15 mouse cellular contexts compared by ENCODE assay signal in the genomic region with DNA sequence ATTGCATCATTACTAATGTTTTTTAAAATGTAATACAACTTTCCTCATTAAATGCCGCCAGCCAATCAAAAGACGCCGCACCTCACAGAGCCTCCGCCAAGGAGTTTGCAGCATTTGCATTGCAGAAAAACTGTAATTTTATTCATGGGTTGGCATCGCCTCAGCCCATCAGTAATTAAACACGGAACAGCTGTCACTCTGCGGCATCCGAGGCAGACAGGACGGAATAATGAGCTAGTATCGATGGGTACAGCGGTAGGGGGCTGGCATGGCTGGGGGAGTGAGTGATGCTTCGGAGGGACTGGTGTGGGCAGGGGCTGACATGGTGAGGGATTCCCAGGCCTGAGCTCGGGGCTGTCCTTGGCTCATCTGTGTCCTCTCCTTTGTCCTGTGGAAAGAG. TPM values are rescaled to one million over a fixed set of nuclear protein-coding genes. Genes with fewer than 3 reads are reported as not detected.
DNase-seq lines count a peak whose midpoint lies in the region; ATAC-seq lines count a peak whose summit lies in the region.
"Had no signal": no experiment of that assay in that cellular context is flagged by ENCODE, and none has a peak within 500 bp of the region (broad histone marks: within the 10 kb centered on the region; RNA-seq: fewer than 3 reads in every experiment).

No protein-coding gene starts in this region.

- H3K4me1 ChIP-seq in forebrain, embryonic 16.5 days (replicated peaks; ENCODE audit: control insufficient read depth, insufficient read depth, low read length), result peaks cover 17% of the 10 kb centered on the region
- H3K4me1 ChIP-seq in neural tube, embryonic 12.5 days, result peaks cover 4% of the 10 kb centered on the region
- H3K4me1 ChIP-seq in limb, embryonic 10.5 days, result peaks cover 20% of the 10 kb centered on the region
- H3K4me1 ChIP-seq: heart, embryonic 10.5 days had no signal

- intact Hi-C loops in left cerebral cortex, postnatal 25 days (cut with DNase I), result no loop called here

- ATAC-seq in forebrain, embryonic 16.5 days, result peak; percentile 94
- peak; percentile 84 for ATAC-seq in neural tube, embryonic 12.5 days (ENCODE audit: low FRiP score, low read depth)
- no peak for ATAC-seq in megakaryocyte, adult 5-6 weeks (ENCODE audit: poor library complexity, severe bottlenecking)
- ATAC-seq: activated CD4-positive, CD25-positive, alpha-beta regulatory T cell, adult 4 months had no signal

- no peaks in the 10 kb centered on the region for H3K27me3 ChIP-seq in forebrain, embryonic 16.5 days (replicated peaks; ENCODE audit: control insufficient read depth, insufficient read depth, low read length)
- H3K27me3 ChIP-seq in neural tube, embryonic 12.5 days (replicated peaks), result no peaks in the 10 kb centered on the region
- H3K27me3 ChIP-seq in limb, embryonic 10.5 days (ENCODE audit: low read depth, poor library complexity, severe bottlenecking), result 0 out of 2 replicates have a peak, but pooled peaks cover 4% of the 10 kb centered on the region
- H3K27me3 ChIP-seq: embryonic facial prominence, embryonic 12.5 days had no signal

- no peaks in the 10 kb centered on the region for H3K36me3 ChIP-seq in forebrain, embryonic 16.5 days (ENCODE audit: control insufficient read depth, insufficient read depth)
- no peaks in the 10 kb centered on the region for H3K36me3 ChIP-seq in neural tube, embryonic 12.5 days
- no peaks in the 10 kb centered on the region for H3K36me3 ChIP-seq in limb, embryonic 10.5 days
- H3K36me3 ChIP-seq: embryonic facial prominence, embryonic 12.5 days; G1E; heart, embryonic 10.5 days had no signal

- WGBS in forebrain, embryonic 16.5 days, result 17% methylated on average over 13 of the region's 13 CpGs
- WGBS in neural tube, embryonic 12.5 days, result 60% methylated on average over 13 of the region's 13 CpGs
- 85% methylated on average over 13 of the region's 13 CpGs for WGBS in limb, embryonic 10.5 days

- H3K4me2 ChIP-seq in forebrain, embryonic 16.5 days (ENCODE audit: low read length), result peak overlapping the region; percentile 42
- H3K4me2 ChIP-seq in neural tube, embryonic 12.5 days (replicated peaks), result peak overlapping the region; percentile 9; the same call in 1 of the 2 replicates
- H3K4me2 ChIP-seq: embryonic facial prominence, embryonic 12.5 days had no signal

- H3K9me3 ChIP-seq in forebrain, embryonic 16.5 days (ENCODE audit: control insufficient read depth, low read length), result no peaks in the 10 kb centered on the region
- no peaks in the 10 kb centered on the region for H3K9me3 ChIP-seq in neural tube, embryonic 12.5 days
- no peaks in the 10 kb centered on the region for H3K9me3 ChIP-seq in limb, embryonic 10.5 days (replicated peaks)
- H3K9me3 ChIP-seq: embryonic facial prominence, embryonic 12.5 days; heart, embryonic 10.5 days had no signal

- peak overlapping the region; percentile 82 for H3K27ac ChIP-seq in forebrain, embryonic 16.5 days (ENCODE audit: low read length)
- no peak overlapping the region for H3K27ac ChIP-seq in neural tube, embryonic 12.5 days
- H3K27ac ChIP-seq in limb, embryonic 10.5 days, result no peak overlapping the region
- H3K27ac ChIP-seq: embryonic facial prominence, embryonic 12.5 days; heart, embryonic 10.5 days; macrophage had no signal

- peak; percentile 5 to 10 for DNase-seq in left cerebral cortex, postnatal 25 days (ENCODE audit: low spot score in 2 of 2)
- no peak for DNase-seq in left cerebral cortex, adult 8-10 months (ENCODE audit: low spot score in 2 of 2)
- DNase-seq in layer of hippocampus, adult 8-10 months (ENCODE audit: low spot score in 2 of 2), result peak; percentile 38 to 62
- no peak for DNase-seq in kidney, postnatal 10 days
- DNase-seq in limb, embryonic 10.5 days (ENCODE audit: low spot score), result no peak
- DNase-seq: thymus, adult 18-20 months had no signal

- H3K4me3 ChIP-seq in forebrain, embryonic 16.5 days (replicated peaks; ENCODE audit: low read length), result no peak overlapping the region; the same call in 1 of the 2 replicates
- no peak overlapping the region for H3K4me3 ChIP-seq in neural tube, embryonic 12.5 days
- no peak overlapping the region for H3K4me3 ChIP-seq in limb, embryonic 10.5 days
- H3K4me3 ChIP-seq: embryonic facial prominence, embryonic 12.5 days; heart, embryonic 10.5 days had no signal

- no peak overlapping the region for H3K9ac ChIP-seq in forebrain, embryonic 16.5 days (replicated peaks; ENCODE audit: low read depth, low read length)
- no peak overlapping the region for H3K9ac ChIP-seq in neural tube, embryonic 12.5 days
- H3K9ac ChIP-seq: embryonic facial prominence, embryonic 12.5 days had no signal

RNA-seq across cellular contexts. Expression of a gene that starts 42.5 kb away (rescaled TPM):
- 10 to 100 TPM; 29.5 to 32.6 TPM for total RNA-seq in left cerebral cortex, postnatal 25 days (2021)
- total RNA-seq in left cerebral cortex, adult 8-10 months (2022), result 10 to 100 TPM; 32.5 to 36.0 (median 33.8) TPM
- polyA plus RNA-seq in forebrain, embryonic 16.5 days (2015; fragmentation: Nextera tagmentation; extraction: Ambion mirVana), result 51.8 and 58.0 TPM in 2 replicates
- 10 to 100 TPM; 31.5 to 40.8 (median 37.0) TPM for total RNA-seq in layer of hippocampus, adult 8-10 months (2022)
- 60.5 and 67.1 TPM in 2 replicates for polyA plus RNA-seq in neural tube, embryonic 12.5 days (2016; fragmentation: Nextera tagmentation; extraction: Ambion mirVana)
- 75.2 and 75.8 TPM in 2 replicates for polyA plus RNA-seq in limb, embryonic 10.5 days (2016; fragmentation: Nextera tagmentation; extraction: Ambion mirVana)
- total RNA-seq in megakaryocyte, adult 5-6 weeks (2015), result 43.8 and 61.5 TPM in 2 replicates
- total RNA-seq in megakaryocyte, adult 5-6 weeks (2017), result 50.2 and 54.4 TPM in 2 replicates

RNA-seq across cellular contexts. Expression of a gene that starts 57.2 kb away (rescaled TPM):
- 10 to 100 TPM; 15.7 to 27.5 TPM for total RNA-seq in left cerebral cortex, postnatal 25 days (2021)
- total RNA-seq in left cerebral cortex, adult 8-10 months (2022), result 10 to 100 TPM; 14.6 to 19.4 (median 17.7) TPM
- polyA plus RNA-seq in forebrain, embryonic 16.5 days (2015; fragmentation: Nextera tagmentation; extraction: Ambion mirVana), result 9.9 and 12.0 TPM in 2 replicates
- total RNA-seq in layer of hippocampus, adult 8-10 months (2022), result 10 to 100 TPM; 28.5 to 37.0 (median 32.7) TPM
- 33.8 and 42.4 TPM in 2 replicates for polyA plus RNA-seq in neural tube, embryonic 12.5 days (2016; fragmentation: Nextera tagmentation; extraction: Ambion mirVana)
- 2.6 and 3.3 TPM in 2 replicates for polyA plus RNA-seq in limb, embryonic 10.5 days (2016; fragmentation: Nextera tagmentation; extraction: Ambion mirVana)
- not detected in 2 replicates for total RNA-seq in megakaryocyte, adult 5-6 weeks (2015)
- not detected in 2 replicates for total RNA-seq in megakaryocyte, adult 5-6 weeks (2017)
- total RNA-seq: neutrophil, adult 5-6 weeks had no signal
- polyA plus RNA-seq: activated CD4-positive, CD25-positive, alpha-beta regulatory T cell, adult 4 months; G1E; macrophage had no signal

Comparison
In these comparisons a context has a peak if more than half of its experiments do, and no peak if none do; other contexts are left out.
1. DNase-seq: peak in left cerebral cortex, postnatal 25 days (2 of 2) and layer of hippocampus, adult 8-10 months (2 of 2); none in left cerebral cortex, adult 8-10 months (0 of 2), kidney, postnatal 10 days (single experiment) and limb, embryonic 10.5 days (single experiment).
2. RNA of a gene that starts 57.2 kb away (total RNA-seq): 28.5 to 37.0 TPM in layer of hippocampus, adult 8-10 months, 15.7 to 27.5 TPM in left cerebral cortex, postnatal 25 days and 14.6 to 19.4 TPM in left cerebral cortex, adult 8-10 months; not detected in megakaryocyte, adult 5-6 weeks; every median in the first group is over 10 times any median in the second.